Mouse (Mus musculus) left cerebral cortex, adult 9 months (tissue): ENCODE results near the gene Kif23.

Source experiments
- DNase-seq, 2 experiments: peaks; one replicate each; pipeline ENCODE4 v3.0.0; 2022; ENCODE audit warnings: low spot score in 2 of 2

Gene Kif23

DNA sequence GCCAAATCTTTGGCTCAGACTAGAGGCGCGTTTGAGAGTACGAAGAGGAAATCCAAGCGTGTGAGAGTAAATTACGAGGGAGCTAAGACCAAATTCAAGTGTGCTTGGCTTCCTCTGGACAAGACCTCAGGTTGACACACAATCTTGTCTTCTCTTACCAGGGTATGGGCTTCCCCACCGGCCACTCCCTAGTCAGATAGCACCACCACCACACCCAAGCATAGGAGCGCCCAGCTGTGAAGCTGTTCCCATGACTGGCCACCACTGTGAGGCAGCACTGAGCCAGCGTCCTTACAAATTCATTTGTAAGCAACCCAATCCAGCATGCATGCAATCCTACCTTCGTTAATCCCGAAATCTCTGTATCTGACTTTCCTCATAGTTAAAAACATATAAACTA lies 39.7 kb downstream of the Kif23 start:
- peak in 1 of 2 experiments; percentile 16 for DNase-seq

DNA sequence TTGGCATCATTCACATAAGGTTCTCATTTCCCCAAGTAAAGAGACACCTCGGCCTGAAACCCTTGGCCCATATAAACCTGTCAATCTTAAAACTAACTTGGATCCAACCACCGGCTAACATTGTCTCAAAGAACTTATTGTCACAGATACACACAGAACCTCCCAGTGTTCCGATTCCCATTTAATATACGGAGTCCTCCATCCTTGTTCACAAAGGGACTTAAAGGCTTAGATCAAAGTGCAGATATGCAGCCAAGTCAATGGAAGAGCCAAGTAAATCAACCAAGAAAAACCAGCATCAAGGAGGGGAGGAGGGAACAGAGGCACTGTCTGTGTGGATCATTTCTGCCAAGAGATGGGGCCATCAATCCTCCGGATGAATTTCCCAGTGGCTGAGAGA lies 41.0 kb downstream of the Kif23 start:
- no peak for DNase-seq

DNA sequence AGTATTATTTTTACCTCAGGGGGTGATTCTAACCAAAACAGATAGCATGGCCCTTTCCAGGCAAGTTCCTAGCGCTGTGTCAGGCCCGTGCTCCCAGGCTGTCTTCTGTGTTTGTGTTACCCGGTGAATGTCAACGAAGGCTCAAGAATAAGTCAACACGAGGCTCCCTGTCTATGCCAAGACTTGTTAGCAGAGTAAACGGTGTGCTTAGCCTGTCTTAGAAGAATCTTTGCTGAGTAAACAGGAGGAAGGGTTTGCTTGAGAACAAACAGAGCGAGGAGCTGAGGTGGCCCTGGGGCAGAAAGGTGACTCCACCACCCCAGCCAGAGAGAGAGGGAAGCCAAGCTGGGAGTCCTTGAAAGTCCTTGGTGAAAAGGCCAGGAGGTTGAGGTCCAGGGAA lies 42.4 kb downstream of the Kif23 start:
- DNase-seq = no peak

DNA sequence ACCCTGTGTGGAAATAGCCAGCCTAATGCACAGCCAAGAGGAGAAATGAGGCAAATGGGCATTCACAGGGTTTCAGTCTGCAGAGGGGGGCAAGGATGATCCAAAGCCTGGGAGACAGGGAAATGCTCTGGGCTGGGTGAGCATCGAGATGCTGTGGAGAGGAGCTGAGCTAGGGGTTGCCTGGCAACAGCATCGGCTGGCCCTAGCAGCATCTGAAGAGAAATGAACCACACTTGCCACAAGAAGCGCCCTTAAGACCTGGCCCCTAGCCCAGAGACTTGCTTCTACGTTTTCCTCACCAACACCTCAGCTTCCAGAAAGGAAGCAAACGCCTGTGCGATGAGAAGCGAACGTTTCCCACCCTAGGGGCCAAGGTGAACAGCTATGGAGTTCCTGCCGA lies 44.1 kb downstream of the Kif23 start:
- DNase-seq = no peak

- no peak for DNase-seq
Observed at GRCm38 (mm10) chr9:61901574-61901973, 45.0 kb downstream of the Kif23 start.

GRCm38 (mm10) chr9:61899804-61900203 lies 46.8 kb downstream of the Kif23 start:
- DNase-seq = peak in 1 of 2 experiments; percentile 89

DNA sequence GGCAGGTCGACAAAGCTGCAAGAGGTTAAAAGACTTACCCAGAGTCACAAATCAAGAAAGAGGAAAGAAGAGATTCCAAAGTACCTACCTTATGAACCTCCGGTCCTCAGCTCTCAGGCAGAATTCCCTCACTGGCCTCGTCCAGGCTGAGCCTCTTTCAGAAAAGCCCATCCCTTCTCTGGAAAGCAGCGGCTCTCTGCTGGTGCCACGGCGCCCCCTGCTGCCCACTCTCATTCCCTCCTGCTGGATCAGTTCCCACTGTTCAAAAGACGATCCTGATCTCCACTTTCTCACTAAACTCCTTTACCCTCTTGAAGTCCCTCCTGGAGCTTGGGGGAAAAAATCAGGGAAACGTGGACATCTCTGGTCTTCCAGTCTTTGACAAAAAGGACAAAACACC lies 48.2 kb downstream of the Kif23 start:
- DNase-seq = peak in 1 of 2 experiments; percentile 86

DNA sequence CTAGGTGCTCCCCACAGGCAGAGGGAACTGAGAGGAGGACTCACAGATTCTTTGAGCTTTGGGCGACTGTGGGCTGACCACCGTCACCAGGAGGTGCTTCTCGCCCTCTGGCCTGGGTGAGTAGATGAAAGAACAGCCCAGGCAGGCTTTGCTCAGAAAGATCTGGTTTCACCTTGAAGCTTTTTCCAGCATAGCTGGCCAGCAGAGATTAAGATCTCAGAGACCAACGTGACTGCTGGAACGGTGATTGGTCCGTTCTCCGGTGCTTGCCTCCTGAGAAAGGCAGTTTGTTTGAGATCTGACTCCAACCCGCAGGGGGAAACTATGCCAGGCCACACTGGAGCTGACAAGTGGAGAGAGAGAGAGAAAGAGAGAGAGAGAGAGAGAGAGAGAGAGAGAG lies 51.6 kb downstream of the Kif23 start:
- DNase-seq = no peak

DNA sequence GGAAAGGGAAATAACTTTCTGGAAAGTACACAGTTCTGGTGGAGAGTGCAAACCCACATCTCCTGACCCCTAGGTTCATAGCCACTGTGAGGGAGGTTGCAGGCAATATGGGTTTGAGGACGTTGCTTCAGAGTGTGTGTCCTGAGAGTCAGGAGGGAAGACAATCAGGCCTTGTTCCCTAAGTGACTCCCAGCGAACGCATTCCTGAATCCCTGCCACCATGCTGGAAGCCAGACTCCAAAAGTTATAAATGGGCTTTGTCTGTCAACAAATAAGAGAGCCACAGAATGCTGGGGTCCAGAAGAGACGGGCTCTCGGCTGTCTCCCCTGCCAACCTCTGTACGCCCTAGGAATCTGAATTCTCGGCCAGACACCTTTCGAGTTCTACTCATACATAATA lies 56.7 kb downstream of the Kif23 start:
- DNase-seq = no peak

- no peak for DNase-seq
Observed at GRCm38 (mm10) chr9:61887661-61888379, 58.8 kb downstream of the Kif23 start.

- DNase-seq = no peak
Observed at GRCm38 (mm10) chr9:61885964-61886363, 60.6 kb downstream of the Kif23 start.

DNA sequence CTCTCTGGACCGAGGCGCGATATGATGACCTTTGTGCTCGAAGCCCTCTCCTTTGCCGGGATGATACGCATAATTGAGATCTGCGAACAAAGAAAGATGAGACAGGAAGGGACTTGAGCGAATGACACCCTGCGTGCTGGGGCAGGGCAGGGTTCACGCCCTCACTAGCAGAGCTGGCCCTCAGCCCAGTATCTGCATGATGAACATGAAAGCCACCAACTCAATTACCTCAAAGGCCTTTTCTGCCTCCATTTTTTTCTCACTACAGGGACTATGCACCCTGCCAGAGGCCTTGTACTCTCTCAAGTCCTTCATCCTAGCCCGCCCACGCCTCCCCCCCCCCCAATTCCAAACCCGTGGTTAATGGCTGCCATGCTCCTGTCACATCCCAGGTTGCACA lies 61.6 kb downstream of the Kif23 start:
- no peak for DNase-seq

DNA sequence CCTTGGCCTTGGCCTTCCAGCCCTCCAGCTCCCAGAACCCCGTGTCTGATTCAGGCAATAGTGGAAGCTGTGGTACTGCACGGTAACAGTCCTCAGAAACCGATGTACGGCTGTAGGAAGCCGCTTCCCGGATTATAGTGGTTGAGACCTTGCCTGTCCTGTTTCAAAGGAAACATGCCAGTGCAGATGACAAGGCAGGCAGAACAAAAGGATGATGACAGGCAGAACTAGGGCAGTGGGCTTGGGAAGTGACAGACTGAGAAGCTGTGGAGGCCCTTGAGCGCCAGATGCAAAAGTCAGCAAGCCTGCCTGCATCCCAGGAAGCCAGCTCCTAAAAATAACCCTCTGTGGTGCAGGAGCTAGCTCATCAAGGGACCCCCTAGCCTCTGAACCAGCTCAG lies 62.2 kb downstream of the Kif23 start:
- no peak for DNase-seq

DNA sequence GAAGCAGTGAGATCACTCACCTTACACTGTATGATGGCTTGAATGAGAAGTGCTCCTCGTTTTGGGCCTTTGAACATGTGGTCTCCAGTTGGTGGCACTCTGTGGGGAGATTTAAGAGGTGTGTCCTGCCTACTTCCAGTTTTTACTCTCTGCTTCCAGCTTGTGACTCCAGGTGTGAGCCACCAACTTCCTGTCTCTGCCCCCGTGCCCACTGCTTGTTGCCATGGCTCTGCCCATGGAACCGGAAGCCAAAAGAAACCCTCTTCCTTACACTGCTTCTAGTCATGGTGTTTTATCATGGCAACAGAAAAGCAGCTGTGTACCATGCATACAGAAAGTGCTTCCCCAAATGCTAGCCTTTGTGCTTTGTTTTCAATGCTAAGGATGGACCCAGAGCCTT lies 64.4 kb downstream of the Kif23 start:
- no peak for DNase-seq

GRCm38 (mm10) chr9:61878889-61879288 lies 67.7 kb downstream of the Kif23 start:
- DNase-seq = peak in 1 of 2 experiments; percentile 78

- DNase-seq = no peak
Observed at GRCm38 (mm10) chr9:61877373-61878112, 69.0 kb downstream of the Kif23 start.

GRCm38 (mm10) chr9:61873325-61873724 lies 73.2 kb downstream of the Kif23 start:
- DNase-seq = no peak

GRCm38 (mm10) chr9:61872246-61872941 lies 74.2 kb downstream of the Kif23 start:
- DNase-seq = peak in 1 of 2 experiments; percentile 27

DNA sequence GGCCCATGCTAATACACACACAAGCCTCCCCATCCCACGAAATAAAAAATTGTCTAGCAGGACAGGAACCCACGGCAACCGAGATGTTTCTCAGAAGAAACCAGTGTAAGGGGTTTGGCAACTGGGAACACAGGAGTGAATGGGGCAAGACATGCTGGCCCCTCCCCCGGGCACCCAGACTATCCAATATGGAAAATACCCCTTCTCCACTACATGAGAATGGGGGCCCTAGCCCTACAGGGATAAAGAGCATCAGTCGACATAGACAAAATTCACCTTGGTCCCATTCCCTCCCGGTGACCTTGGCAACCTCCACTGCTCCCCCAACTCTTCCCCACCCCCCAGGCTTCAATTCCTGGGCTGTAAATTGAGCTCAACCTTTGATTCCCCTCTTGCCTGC lies 74.7 kb downstream of the Kif23 start:
- DNase-seq = no peak

- peak; percentile 46 to 57 for DNase-seq
Observed at GRCm38 (mm10) chr9:61867659-61868058, 78.9 kb downstream of the Kif23 start.
